9 mouse cellular contexts compared by ENCODE assay signal in the genomic region with DNA sequence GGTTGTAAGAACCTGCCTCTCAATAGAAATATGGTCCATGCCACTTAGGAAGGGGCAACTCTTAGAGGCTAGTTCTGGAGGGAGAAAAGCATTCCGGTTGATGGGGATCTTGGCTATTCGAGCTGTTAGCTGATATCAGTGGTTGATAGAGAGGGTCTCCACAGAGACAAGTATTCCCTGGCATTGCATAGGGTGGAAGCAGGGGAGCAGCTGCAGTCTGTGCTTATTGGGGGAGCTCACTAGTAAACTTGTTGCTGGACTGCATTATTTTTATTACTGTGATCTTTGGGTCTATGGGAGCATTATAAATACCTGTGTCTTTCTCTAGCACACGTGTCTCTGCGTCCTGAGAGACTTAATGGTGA.
DNase-seq lines count a peak whose midpoint lies in the region; ATAC-seq and TF ChIP-seq lines count a peak whose summit lies in the region.
"Had no signal": no experiment of that assay in that cellular context is flagged by ENCODE, and none has a peak within 500 bp of the region (broad histone marks: within the 10 kb centered on the region; RNA-seq: fewer than 3 reads in every experiment).

No protein-coding gene starts in this region.

- no peak for DNase-seq in kidney, postnatal 0 days (ENCODE audit: low spot score)
- DNase-seq in kidney, postnatal 36 days = no peak
- DNase-seq in forebrain, embryonic 14.5 days (ENCODE audit: low spot score) = no peak
- no peak for DNase-seq in cerebellum, adult 9-11 months
- no peak for DNase-seq in adrenal gland, adult 18-20 months (ENCODE audit: low spot score in 2 of 2)
- DNase-seq in right cerebral cortex, postnatal 10 days (ENCODE audit: low spot score in 2 of 2) = no peak

- no peaks in the 10 kb centered on the region for H3K9me3 ChIP-seq in kidney, postnatal 0 days (replicated peaks; ENCODE audit: low read length)
- H3K9me3 ChIP-seq in forebrain, embryonic 14.5 days (replicated peaks; ENCODE audit: control insufficient read depth, low read length) = no peaks in the 10 kb centered on the region
- H3K9me3 ChIP-seq in limb, embryonic 13.5 days = no peaks in the 10 kb centered on the region
- no peaks in the 10 kb centered on the region for H3K9me3 ChIP-seq in neural tube, embryonic 13.5 days
- H3K9me3 ChIP-seq: G1E had no signal

- no peak overlapping the region for H3K27ac ChIP-seq in kidney, postnatal 0 days
- H3K27ac ChIP-seq in forebrain, embryonic 14.5 days (ENCODE audit: low read depth, low read length) = no peak overlapping the region
- no peak overlapping the region for H3K27ac ChIP-seq in limb, embryonic 13.5 days
- peak overlapping the region; percentile 46 for H3K27ac ChIP-seq in neural tube, embryonic 13.5 days (replicated peaks)

- H3K4me3 ChIP-seq in kidney, postnatal 0 days (replicated peaks; ENCODE audit: low read depth, low read length) = peak overlapping the region; percentile 24
- peak overlapping the region; percentile 26 for H3K4me3 ChIP-seq in forebrain, embryonic 14.5 days (ENCODE audit: low read depth, low read length)
- peak overlapping the region; percentile 42 for H3K4me3 ChIP-seq in limb, embryonic 13.5 days
- H3K4me3 ChIP-seq in neural tube, embryonic 13.5 days = peak overlapping the region; percentile 47

- no peak overlapping the region for H3K9ac ChIP-seq in kidney, postnatal 0 days (ENCODE audit: low read depth, low read length)
- peak overlapping the region; percentile 57 for H3K9ac ChIP-seq in forebrain, embryonic 14.5 days (ENCODE audit: low read length)
- H3K9ac ChIP-seq in limb, embryonic 13.5 days = 0 out of 2 replicates have a peak overlapping the region, but pooled peaks have one; percentile 5
- H3K9ac ChIP-seq in neural tube, embryonic 13.5 days = peak overlapping the region; percentile 66

- no peaks in the 10 kb centered on the region for H3K36me3 ChIP-seq in kidney, postnatal 0 days (ENCODE audit: insufficient read depth, low read length)
- no peaks in the 10 kb centered on the region for H3K36me3 ChIP-seq in forebrain, embryonic 14.5 days (ENCODE audit: control insufficient read depth, insufficient read depth, low read length)
- no peaks in the 10 kb centered on the region for H3K36me3 ChIP-seq in limb, embryonic 13.5 days
- H3K36me3 ChIP-seq in neural tube, embryonic 13.5 days = no peaks in the 10 kb centered on the region
- H3K36me3 ChIP-seq: G1E had no signal

- H3K4me2 ChIP-seq in kidney, postnatal 0 days (ENCODE audit: low read length) = peak overlapping the region; percentile 61
- peak overlapping the region; percentile 64 for H3K4me2 ChIP-seq in forebrain, embryonic 14.5 days (ENCODE audit: low read length)
- H3K4me2 ChIP-seq in limb, embryonic 13.5 days (replicated peaks) = peak overlapping the region; percentile 68
- peak overlapping the region; percentile 64 for H3K4me2 ChIP-seq in neural tube, embryonic 13.5 days

- TF ChIP-seq CTCF in kidney, postnatal 0 days (IDR thresholded peaks at IDR 0.05; ENCODE audit: low read depth) = no peak

- 39% methylated on average over 4 of the region's 4 CpGs for WGBS in kidney, postnatal 0 days
- WGBS in forebrain, embryonic 14.5 days = 44% methylated on average over 4 of the region's 4 CpGs
- WGBS in limb, embryonic 13.5 days = 37% methylated on average over 4 of the region's 4 CpGs
- WGBS in neural tube, embryonic 13.5 days = 37% methylated on average over 4 of the region's 4 CpGs

- ATAC-seq in kidney, postnatal 0 days (replicated peaks; ENCODE audit: low FRiP score, low read depth) = no peak
- ATAC-seq in forebrain, embryonic 14.5 days = peak; percentile 52; the same call in 1 of the 2 replicates
- no peak; the same call in 1 of the 2 replicates for ATAC-seq in limb, embryonic 13.5 days (ENCODE audit: low FRiP score, low read depth)
- peak; percentile 74 for ATAC-seq in neural tube, embryonic 13.5 days (ENCODE audit: low read depth)

- H3K4me1 ChIP-seq in kidney, postnatal 0 days (replicated peaks; ENCODE audit: insufficient read depth, low read length) = no peaks in the 10 kb centered on the region
- H3K4me1 ChIP-seq in forebrain, embryonic 14.5 days (ENCODE audit: control insufficient read depth, insufficient read depth, low read length) = 0 out of 2 replicates have a peak, but pooled peaks cover 5% of the 10 kb centered on the region
- peaks cover 8% of the 10 kb centered on the region for H3K4me1 ChIP-seq in limb, embryonic 13.5 days
- peaks cover 15% of the 10 kb centered on the region for H3K4me1 ChIP-seq in neural tube, embryonic 13.5 days (replicated peaks)

- H3K27me3 ChIP-seq in kidney, postnatal 0 days (ENCODE audit: insufficient read depth, low read length) = no peaks in the 10 kb centered on the region
- H3K27me3 ChIP-seq in forebrain, embryonic 14.5 days (replicated peaks; ENCODE audit: control insufficient read depth, insufficient read depth, low read length) = no peaks in the 10 kb centered on the region
- H3K27me3 ChIP-seq in limb, embryonic 13.5 days = peaks cover 32% of the 10 kb centered on the region
- H3K27me3 ChIP-seq in neural tube, embryonic 13.5 days = no peaks in the 10 kb centered on the region

Comparison
In these comparisons a context has a peak if more than half of its experiments do, and no peak if none do; other contexts are left out.
1. ATAC-seq: peak in forebrain, embryonic 14.5 days (single experiment) and neural tube, embryonic 13.5 days (single experiment); none in kidney, postnatal 0 days (single experiment) and limb, embryonic 13.5 days (single experiment).
2. Peak in every context shown above with its lines, with median percentiles within 50 percentile points of each other: H3K4me2 ChIP-seq and H3K4me3 ChIP-seq.